Mouse (Mus musculus) MEL (cell line): Measurements from ENCODE around the gene Stag2. TPM values are rescaled to one million over a fixed set of nuclear protein-coding genes. Genes with fewer than 3 reads are reported as not detected.
A peak's percentile ranks its signal among the peaks of the same experiment; 100 is the strongest.

Experiments
- DNase-seq: peaks from one replicate; pipeline ENCODE4 v3.0.0; 2011; ENCODE audit warnings: low read depth, low spot score
- H3K27ac ChIP-seq: 2 replicates; pipeline ENCODE4 v1.5.1; 2012; ENCODE audit warnings: low read depth, mild to moderate bottlenecking, control low read depth, low read length, moderate library complexity; ENCODE audit not compliant: control insufficient read depth
- H3K27me3 ChIP-seq, 2 experiments: fragments of 150-350 bp in 1 of 2; sonication (generic) in 1 of 2; 2 replicates each; pipeline ENCODE4 v1.6.1; 2012; ENCODE audit warnings: low read length in 2 of 2, mild to moderate bottlenecking in 2 of 2, improper control_type of control experiment in 1 of 2, moderate library complexity in 1 of 2; ENCODE audit not compliant: insufficient read depth in 2 of 2, control insufficient read depth in 1 of 2
- H3K36me3 ChIP-seq, 2 experiments: 2 replicates each; pipeline ENCODE4 v1.6.1; 2012 to 2014; ENCODE audit warnings: low read length in 2 of 2, improper control_type of control experiment in 1 of 2, inconsistent platforms in 1 of 2, mild to moderate bottlenecking in 1 of 2; ENCODE audit not compliant: insufficient read depth in 2 of 2, control insufficient read depth in 1 of 2
- H3K4me1 ChIP-seq, 2 experiments: fragments of 150-350 bp in 1 of 2; sonication (generic) in 1 of 2; 2 replicates each; pipeline ENCODE4 v1.6.1; 2012; ENCODE audit warnings: low read length in 2 of 2, improper control_type of control experiment in 1 of 2, mild to moderate bottlenecking in 1 of 2; ENCODE audit not compliant: insufficient read depth in 2 of 2, control insufficient read depth in 1 of 2
- H3K4me3 ChIP-seq, 2 experiments: fragments of 150-350 bp in 1 of 2; sonication (generic) in 1 of 2; 2 replicates each; pipeline ENCODE4 v1.5.1; 2012; ENCODE audit warnings: low read depth in 2 of 2, low read length in 2 of 2, mild to moderate bottlenecking in 2 of 2, moderate library complexity in 2 of 2, control low read depth in 1 of 2, improper control_type of control experiment in 1 of 2; ENCODE audit not compliant: control insufficient read depth in 1 of 2, insufficient read depth in 1 of 2
- H3K79me2 ChIP-seq: 2 replicates; pipeline ENCODE4 v1.6.1; 2012; ENCODE audit warnings: mild to moderate bottlenecking, low read length, moderate library complexity; ENCODE audit not compliant: control insufficient read depth, poor library complexity, insufficient read depth
- H3K9ac ChIP-seq: 2 replicates; pipeline ENCODE4 v1.6.1; 2012; ENCODE audit warnings: low read depth, mild to moderate bottlenecking, control low read depth, low read length, moderate library complexity; ENCODE audit not compliant: control insufficient read depth, poor library complexity, severe bottlenecking
- H3K9me3 ChIP-seq: fragments of 150-350 bp; sonication (generic); replicated peaks from 2 replicates; pipeline ENCODE4 v1.6.1; 2012; ENCODE audit warnings: mild to moderate bottlenecking, low read length, improper control_type of control experiment, moderate library complexity; ENCODE audit not compliant: insufficient read depth
- CHD2 ChIP-seq: IDR thresholded peaks from 2 replicates; pipeline ENCODE4 v1.6.1; 2011; ENCODE audit warnings: low read length, improper control_type of control experiment
- EP300 ChIP-seq, 2 experiments: IDR thresholded peaks; 2 replicates each; pipeline ENCODE4 v1.6.1; 2011; ENCODE audit warnings: improper control_type of control experiment in 2 of 2, low read length in 2 of 2, low read depth in 1 of 2, mild to moderate bottlenecking in 1 of 2
- ETS1 ChIP-seq: IDR thresholded peaks from 2 replicates; pipeline ENCODE4 v1.6.1; 2012; ENCODE audit warnings: low read depth, mild to moderate bottlenecking, inconsistent platforms, low read length, improper control_type of control experiment, moderate library complexity
- GABPA ChIP-seq: IDR thresholded peaks from 2 replicates; pipeline ENCODE4 v1.6.1; 2012; ENCODE audit warnings: low read depth, mild to moderate bottlenecking, inconsistent platforms, low read length, improper control_type of control experiment, moderate library complexity
- GATA1 ChIP-seq: IDR thresholded peaks from 2 replicates; pipeline ENCODE4 v1.6.1; 2011; ENCODE audit warnings: low read depth, low read length, improper control_type of control experiment
- JUND ChIP-seq: IDR thresholded peaks from 2 replicates; pipeline ENCODE4 v1.6.1; 2011; ENCODE audit warnings: low read depth, mild to moderate bottlenecking, improper control_type of control experiment, low read length
- KAT2A ChIP-seq: conservative IDR thresholded peaks from 2 replicates; pipeline ENCODE4 v1.6.1; 2012; ENCODE audit warnings: low read depth, low read length, improper control_type of control experiment, inconsistent platforms
- MAFK ChIP-seq: IDR thresholded peaks from 2 replicates; pipeline ENCODE4 v1.6.1; 2011; ENCODE audit warnings: low read depth, mild to moderate bottlenecking, low read length, improper control_type of control experiment, borderline replicate concordance
- MAX ChIP-seq: IDR thresholded peaks from 2 replicates; pipeline ENCODE4 v1.6.1; 2011; ENCODE audit warnings: low read length, improper control_type of control experiment
- MAZ ChIP-seq: IDR thresholded peaks from 2 replicates; pipeline ENCODE4 v1.6.1; 2012; ENCODE audit warnings: low read depth, mild to moderate bottlenecking, inconsistent platforms, low read length, improper control_type of control experiment
- MXI1 ChIP-seq: IDR thresholded peaks from 2 replicates; pipeline ENCODE4 v1.6.1; 2011; ENCODE audit warnings: mild to moderate bottlenecking, low read depth, low read length, improper control_type of control experiment
- MYC ChIP-seq: IDR thresholded peaks from 2 replicates; pipeline ENCODE4 v1.6.1; 2011; ENCODE audit warnings: low read depth, mild to moderate bottlenecking, low read length, improper control_type of control experiment, moderate library complexity
- POLR2A ChIP-seq, 2 experiments: IDR thresholded peaks; 2 replicates each; pipeline ENCODE4 v1.6.1; 2011 to 2012; ENCODE audit warnings: low read length in 2 of 2, mild to moderate bottlenecking in 2 of 2, control low read depth in 1 of 2, improper control_type of control experiment in 1 of 2, low read depth in 1 of 2, moderate library complexity in 1 of 2; ENCODE audit not compliant: control insufficient read depth in 1 of 2, insufficient read depth in 1 of 2, poor library complexity in 1 of 2
- POLR2AphosphoS2 ChIP-seq: IDR thresholded peaks from 2 replicates; pipeline ENCODE4 v1.6.1; 2011; ENCODE audit warnings: low read length, improper control_type of control experiment
- RCOR1 ChIP-seq: IDR thresholded peaks from 2 replicates; pipeline ENCODE4 v1.6.1; 2012; ENCODE audit warnings: low read depth, mild to moderate bottlenecking, inconsistent platforms, low read length, improper control_type of control experiment
- SIN3A ChIP-seq: IDR thresholded peaks from 2 replicates; pipeline ENCODE4 v1.6.1; 2012; ENCODE audit warnings: low read length, improper control_type of control experiment, inconsistent platforms
- TAL1 ChIP-seq: IDR thresholded peaks from 2 replicates; pipeline ENCODE4 v1.6.1; 2012; ENCODE audit warnings: mild to moderate bottlenecking, inconsistent platforms, low read length, moderate library complexity, mixed read lengths
- TCF12 ChIP-seq: IDR thresholded peaks from 2 replicates; pipeline ENCODE4 v1.6.1; 2014; ENCODE audit warnings: low read depth, mild to moderate bottlenecking, inconsistent platforms, low read length, improper control_type of control experiment, moderate library complexity
- USF1 ChIP-seq: IDR thresholded peaks from 2 replicates; pipeline ENCODE4 v1.6.1; 2014; ENCODE audit warnings: low read depth, mild to moderate bottlenecking, inconsistent platforms, low read length, improper control_type of control experiment, moderate library complexity
- USF2 ChIP-seq, 2 experiments: IDR thresholded peaks; 2 replicates each; pipeline ENCODE4 v1.6.1; 2011 to 2012; ENCODE audit warnings: improper control_type of control experiment in 2 of 2, low read length in 2 of 2, borderline replicate concordance in 1 of 2, inconsistent platforms in 1 of 2, low read depth in 1 of 2, mild to moderate bottlenecking in 1 of 2; ENCODE audit not compliant: insufficient read depth in 1 of 2
- ZC3H11A ChIP-seq: IDR thresholded peaks from 2 replicates; pipeline ENCODE4 v1.6.1; 2012; ENCODE audit warnings: low read depth, mild to moderate bottlenecking, inconsistent platforms, low read length, improper control_type of control experiment
- ZKSCAN1 ChIP-seq: IDR thresholded peaks from 2 replicates; pipeline ENCODE4 v1.6.1; 2012; ENCODE audit warnings: low read depth, mild to moderate bottlenecking, inconsistent platforms, low read length, improper control_type of control experiment, moderate library complexity
- ZMIZ1 ChIP-seq: IDR thresholded peaks from 2 replicates; pipeline ENCODE4 v1.6.1; 2012; ENCODE audit warnings: low read depth, mild to moderate bottlenecking, inconsistent platforms, low read length, improper control_type of control experiment, moderate library complexity
- ZNF384 ChIP-seq: IDR thresholded peaks from 2 replicates; pipeline ENCODE4 v1.6.1; 2012; ENCODE audit warnings: low read depth, mild to moderate bottlenecking, inconsistent platforms, low read length, improper control_type of control experiment
- polyA plus RNA-seq, 2 experiments: library from polyadenylated mRNA; stranded (reverse) in 1 of 2; unstranded in 1 of 2; fragments of >175 nt in 1 of 2; fragments of >200 nt in 1 of 2; gene quantifications; 2 replicates each; pipeline versions ENCODE4 v1.2.1 to v1.2.4; 2012; ENCODE audit warnings: low replicate concordance in 2 of 2, low read depth in 1 of 2; ENCODE audit not compliant: insufficient read length in 2 of 2, insufficient read depth in 1 of 2, missing spikeins in 1 of 2
- total RNA-seq: library from RNA; depleted of rRNA; stranded (reverse); fragments of 300-350 nt; gene quantifications from 2 replicates; pipeline ENCODE4 v1.2.3, GENCODE M21; 2012

Stag2 gene
- total and polyA plus RNA-seq, 3 experiments: 18.0 to 22.9 TPM; not detected in 1

DNA sequence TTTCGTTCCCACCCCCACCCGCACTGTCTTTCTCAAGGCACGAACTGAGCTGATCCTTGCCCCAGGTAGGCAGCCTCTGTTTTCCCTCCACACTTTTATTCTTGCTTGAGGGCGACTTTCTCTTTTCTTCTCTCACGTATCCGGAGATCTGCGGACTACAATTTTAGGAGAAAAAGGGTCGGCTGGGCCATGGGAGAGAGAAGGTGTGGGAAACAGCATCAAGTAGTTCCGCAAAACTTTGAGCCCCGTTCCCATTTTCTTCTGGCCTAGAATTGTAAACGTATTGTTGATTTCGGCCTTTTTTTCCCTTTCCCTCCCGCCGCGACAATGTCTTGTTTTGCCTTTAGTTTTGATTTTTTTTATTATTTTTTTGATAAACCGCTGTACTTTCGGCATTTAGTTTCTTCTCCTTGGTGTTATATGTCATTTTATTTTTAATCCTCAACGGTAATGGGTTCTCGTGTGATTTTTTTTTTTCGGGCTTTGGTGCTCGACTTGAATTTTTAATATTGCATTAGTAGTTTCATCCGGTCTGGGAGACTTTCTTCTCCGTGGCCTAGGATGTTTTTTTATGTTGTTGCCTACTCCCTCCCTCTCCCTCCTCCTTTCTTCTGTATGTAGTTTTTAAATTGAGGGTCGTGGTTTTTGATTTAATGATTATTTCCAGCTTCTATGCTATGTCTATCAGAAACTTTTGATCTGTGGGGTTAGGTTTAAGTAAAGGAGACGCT lies 2.1 kb downstream of the Stag2 start (continued):
- TF ChIP-seq MAFK (no peak), MXI1 (peak; percentile 8; the same call in 1 of the 2 replicates), GATA1 (no peak)
- TF ChIP-seq, all 39 proteins: peak for 8

DNA sequence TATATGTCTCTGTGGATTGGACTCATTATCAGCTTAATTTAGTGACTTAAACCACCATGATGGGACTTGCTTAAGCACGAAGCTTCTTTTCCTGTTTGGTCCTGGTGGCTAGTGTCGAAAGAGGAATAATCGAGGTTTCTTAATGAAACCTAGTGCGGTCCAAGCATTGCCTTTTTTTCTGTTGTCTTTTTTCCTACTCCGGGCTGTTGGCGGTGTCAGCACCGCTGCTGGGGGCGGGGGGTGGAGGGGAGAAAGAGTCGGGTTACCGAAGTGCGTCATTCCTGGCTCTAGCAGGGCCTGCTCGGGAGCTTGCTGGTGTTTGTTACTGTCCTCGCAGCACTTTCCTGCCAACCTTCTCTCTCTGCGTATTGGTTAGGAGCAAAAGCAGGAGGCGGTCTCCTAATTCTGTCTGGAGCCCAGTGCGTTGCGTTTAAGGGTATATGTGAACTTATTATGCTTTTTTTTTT lies 2.8 kb downstream of the Stag2 start:
- Histone ChIP-seq H3K4me3 (peak overlapping the region; percentile 88 to 95), H3K79me2 (peaks cover 55% of the 10 kb centered on the region), H3K4me1 (peaks cover 1 to 8% of the 10 kb centered on the region in 2 experiments; a peak in 3 of 4 replicates), H3K9ac (peak overlapping the region; percentile 99), H3K36me3 (peaks cover 0 to 16% of the 10 kb centered on the region in 2 experiments; a peak in 2 of 4 replicates)
- DNase-seq: peak; percentile 90
- TF ChIP-seq USF1 (no peak), POLR2AphosphoS2 (no peak), CHD2 (no peak), RCOR1 (no peak), ZNF384 (peak; percentile 72; the same call in 1 of the 2 replicates), ZC3H11A (no peak), USF2 (IDR thresholded peaks at IDR 0.05; ENCODE audit: borderline replicate concordance in 1 of 2, insufficient read depth in 1 of 2, low read depth in 1 of 2, low read length in 2 of 2) (no peak), ETS1 (no peak), TAL1 (no peak), TCF12 (no peak; the same call in 1 of the 2 replicates), POLR2A (IDR thresholded peaks at IDR 0.05; ENCODE audit: control insufficient read depth in 1 of 2, insufficient read depth in 1 of 2, low read depth in 1 of 2, low read length in 2 of 2, poor library complexity in 1 of 2) (peak in 1 of 2 experiments; percentile 35; a peak in 1 of 4 replicates), KAT2A (no peak), GABPA (no peak), SIN3A (peak; percentile 66; the same call in 1 of the 2 replicates), MXI1 (peak; percentile 56), ZMIZ1 (no peak), MYC (no peak), ZKSCAN1 (no peak), EP300 (IDR thresholded peaks at IDR 0.05; ENCODE audit: low read depth in 1 of 2, low read length in 2 of 2) (no peak), JUND (no peak), MAZ (peak; percentile 59; the same call in 1 of the 2 replicates), MAX (no peak)
- TF ChIP-seq, all 39 proteins: peak for 5
- Histone ChIP-seq H3K27me3 (no peaks in the 10 kb centered on the region), H3K27ac (peak overlapping the region; percentile 100), H3K9me3 (no peaks in the 10 kb centered on the region)
